Mouse (Mus musculus): ENCODE results near the gene Zeb2. TPM values are rescaled to one million over a fixed set of nuclear protein-coding genes. Genes with fewer than 3 reads are reported as not detected.

The Zeb2 gene
- polyA plus RNA-seq, 1 experiment: 53.0 TPM

DNA sequence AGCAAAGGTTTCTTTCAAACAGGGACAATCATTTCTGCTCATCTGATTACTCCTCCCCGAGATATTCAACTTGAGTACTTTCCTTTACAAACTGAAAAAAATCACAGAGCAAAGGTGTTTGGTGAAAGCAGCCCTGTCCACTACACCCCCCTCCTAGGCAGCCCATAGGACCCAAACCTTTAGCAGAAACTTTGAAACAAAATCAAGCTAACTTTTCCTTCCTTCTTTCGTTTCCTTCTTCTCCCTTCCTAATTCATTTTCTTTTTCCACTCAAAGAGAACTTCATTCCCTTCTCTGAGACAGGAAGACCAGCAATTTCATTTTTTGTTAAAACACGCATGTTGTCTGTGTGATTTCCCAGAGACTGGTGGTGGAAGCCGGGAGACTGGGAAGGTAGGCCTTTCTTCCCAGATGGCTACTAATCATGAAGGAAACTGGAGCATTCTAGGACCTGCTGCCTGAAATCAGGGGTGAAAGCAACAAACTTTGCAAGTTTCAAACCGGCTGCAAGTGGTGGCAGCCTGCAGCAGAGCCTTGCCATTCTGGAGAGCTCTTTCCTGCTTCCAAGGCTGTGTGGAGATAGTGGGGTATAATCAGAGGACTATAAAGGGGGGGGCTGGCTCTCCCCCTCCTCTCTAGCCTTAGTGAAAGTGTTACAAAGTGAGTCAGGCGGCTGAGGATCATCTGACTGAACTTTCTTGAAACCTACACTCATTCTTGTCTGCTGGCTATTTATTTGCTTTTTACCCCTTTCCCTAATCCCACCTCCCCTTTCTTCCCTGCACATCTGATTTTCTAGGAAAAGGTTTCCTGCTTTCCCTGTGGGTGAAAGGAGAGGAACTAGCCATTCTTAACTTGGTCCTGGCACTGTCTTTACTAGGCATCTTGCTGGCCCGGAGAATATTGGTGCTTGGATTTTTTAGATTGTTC is 11.0 kb downstream of the Zeb2 start:
- peak overlapping the region; percentile 84 for H3K27ac ChIP-seq (replicated peaks; ENCODE audit: low read depth, low read length)
- peak overlapping the region; percentile 27 for H3K4me3 ChIP-seq (ENCODE audit: insufficient read depth, low read depth, low read length)
- H3K4me1 ChIP-seq (ENCODE audit: control insufficient read depth, insufficient read depth, insufficient read length, low read length): no peaks in the 10 kb centered on the region; the same call in 1 of the 2 replicates

DNA sequence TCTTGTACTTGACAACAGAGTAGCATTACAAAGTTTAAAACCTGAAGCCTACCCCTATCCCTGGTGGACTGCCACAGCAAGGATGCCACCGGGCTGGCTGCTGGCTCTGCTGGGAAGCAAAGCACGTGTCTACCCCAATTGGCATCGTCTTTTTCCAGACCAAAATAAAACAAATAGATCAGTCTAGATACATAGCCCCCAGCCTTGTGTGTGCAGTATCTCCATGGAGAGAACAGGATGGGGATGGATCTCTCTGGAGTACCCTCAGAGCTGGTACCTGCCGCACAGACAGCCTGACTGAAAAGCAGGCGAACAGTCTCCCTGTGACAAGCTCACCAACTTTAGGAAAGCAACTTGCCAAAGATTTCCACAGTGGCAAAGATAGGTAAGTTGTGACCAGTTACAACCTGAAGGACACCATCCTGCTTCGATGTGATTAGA is 11.9 kb downstream of the Zeb2 start:
- Histone ChIP-seq H3K4me3 (ENCODE audit: insufficient read depth, low read depth, low read length) (peak overlapping the region; percentile 25; the same call in 1 of the 2 replicates), H3K4me1 (ENCODE audit: control insufficient read depth, insufficient read depth, insufficient read length, low read length) (peaks cover 7% of the 10 kb centered on the region), H3K27ac (replicated peaks; ENCODE audit: low read depth, low read length) (peak overlapping the region; percentile 53)

DNA sequence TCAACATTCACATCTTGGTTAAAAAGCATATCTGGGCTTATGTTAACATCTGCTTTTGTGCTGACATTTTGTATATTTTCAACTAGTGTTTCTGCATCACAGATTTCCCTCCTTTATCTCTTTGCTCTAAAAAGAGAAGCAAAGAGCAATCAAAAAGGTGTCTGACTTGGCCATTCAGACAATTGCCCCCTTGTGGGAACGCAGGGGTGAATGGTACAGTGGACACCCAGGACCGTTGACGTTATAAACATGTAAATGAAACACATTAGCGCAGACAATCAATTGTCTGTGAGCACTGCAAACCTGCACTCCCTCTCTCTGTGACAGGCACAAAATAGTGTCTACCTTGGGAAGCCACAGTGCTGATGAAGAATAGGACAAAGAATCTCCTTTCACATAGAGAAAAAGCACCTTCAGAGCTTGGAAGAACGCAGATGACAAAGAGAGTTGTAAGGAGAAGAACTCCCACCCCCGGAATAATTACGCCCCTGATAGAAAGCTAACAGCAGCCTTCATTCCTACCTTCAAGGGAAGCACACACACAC is 12.6 kb downstream of the Zeb2 start:
- H3K4me3 ChIP-seq (ENCODE audit: insufficient read depth, low read depth, low read length): peak overlapping the region; percentile 7; the same call in 1 of the 2 replicates
- peaks cover 9% of the 10 kb centered on the region for H3K4me1 ChIP-seq (ENCODE audit: control insufficient read depth, insufficient read depth, insufficient read length, low read length)
- H3K27ac ChIP-seq (replicated peaks; ENCODE audit: low read depth, low read length): peak overlapping the region; percentile 73

DNA sequence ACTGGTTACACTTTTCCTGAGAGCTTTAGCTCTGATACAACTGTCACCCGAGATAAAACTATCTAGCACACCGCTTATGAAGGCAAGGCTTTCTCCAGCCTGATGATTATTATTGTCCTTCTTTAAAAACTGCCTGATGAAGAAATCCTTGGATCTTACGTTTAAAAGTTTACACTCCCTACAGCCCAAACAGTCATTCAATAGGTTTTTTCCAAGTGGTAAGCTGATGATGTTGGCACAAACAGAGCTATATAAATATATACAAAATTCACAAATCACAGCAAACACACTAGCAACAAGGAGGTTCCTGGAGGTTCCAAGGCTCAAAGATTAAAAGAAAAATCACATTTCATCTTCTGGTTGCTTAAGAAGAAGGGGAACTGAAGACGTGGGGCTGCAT is 13.1 kb downstream of the Zeb2 start:
- Histone ChIP-seq H3K27ac (replicated peaks; ENCODE audit: low read depth, low read length) (no peak overlapping the region), H3K4me1 (ENCODE audit: control insufficient read depth, insufficient read depth, insufficient read length, low read length) (peaks cover 9% of the 10 kb centered on the region), H3K4me3 (ENCODE audit: insufficient read depth, low read depth, low read length) (no peak overlapping the region)

DNA sequence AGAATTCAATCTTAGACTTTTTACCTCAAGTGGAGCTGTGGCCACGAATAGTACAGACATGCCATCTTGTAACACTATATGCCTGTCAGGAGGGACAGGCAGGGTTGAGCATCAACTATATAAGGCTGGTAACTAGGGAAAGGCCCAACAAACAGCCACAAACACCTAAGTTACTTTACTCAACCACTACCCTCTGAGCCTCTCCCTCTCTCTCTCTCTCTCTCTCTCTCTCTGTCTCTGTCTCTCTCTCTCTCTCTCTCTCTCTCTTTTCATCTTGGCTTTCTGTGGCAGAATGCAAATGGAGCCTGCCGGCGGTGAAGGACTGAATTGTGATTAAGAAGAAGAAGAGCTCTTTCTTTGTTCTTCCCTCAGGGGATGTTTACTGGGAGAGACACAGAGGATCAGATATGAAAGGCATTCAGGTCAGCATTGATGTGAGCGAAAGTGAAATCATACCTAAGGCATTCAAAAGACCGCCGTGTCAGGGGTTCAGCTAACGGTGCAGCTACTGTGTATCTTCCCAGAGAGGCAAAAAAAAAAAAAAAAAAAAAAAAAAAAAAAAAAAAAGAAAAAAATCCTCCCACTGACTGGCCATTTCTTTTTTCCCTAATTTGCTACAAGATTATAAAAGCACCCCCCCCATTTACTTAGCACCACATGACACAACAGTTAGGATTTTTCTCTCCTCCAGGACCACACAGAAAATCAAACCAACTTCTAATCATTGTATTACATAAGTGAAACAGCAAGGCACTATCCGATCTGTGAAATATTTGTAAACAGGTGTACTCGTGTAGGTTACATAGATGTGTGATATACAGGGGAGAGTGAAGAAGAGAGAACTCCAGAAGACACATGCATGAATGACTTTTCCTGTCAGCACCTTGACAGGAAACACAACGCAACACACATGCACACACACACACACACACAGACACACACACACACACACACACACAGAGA is 13.9 kb downstream of the Zeb2 start:
- H3K27ac ChIP-seq (replicated peaks; ENCODE audit: low read depth, low read length): peak overlapping the region; percentile 24; the same call in 1 of the 2 replicates
- H3K4me1 ChIP-seq (ENCODE audit: control insufficient read depth, insufficient read depth, insufficient read length, low read length): peaks cover 9% of the 10 kb centered on the region
- H3K4me3 ChIP-seq (ENCODE audit: insufficient read depth, low read depth, low read length): no peak overlapping the region

DNA sequence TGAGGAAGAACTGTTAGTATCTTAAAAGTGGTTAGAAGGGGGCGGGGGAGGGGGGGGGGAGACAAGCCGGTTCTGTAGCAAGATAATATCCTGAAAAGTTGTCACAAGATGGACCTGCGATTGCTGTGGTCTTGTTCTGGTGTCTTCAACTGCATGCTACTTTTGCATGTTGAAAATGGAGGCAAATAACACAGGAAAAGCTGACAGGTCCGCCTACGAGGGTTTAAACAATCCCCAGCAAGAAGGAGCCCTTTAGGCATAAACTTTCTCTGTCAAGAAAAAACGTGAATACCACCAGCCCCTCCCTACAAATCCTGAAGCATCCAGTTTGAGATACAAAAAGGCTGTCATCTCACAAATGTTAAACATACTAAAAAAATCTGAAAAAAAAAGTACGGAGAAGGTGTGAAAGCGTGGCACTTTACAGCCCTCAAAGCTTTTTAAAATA is 15.0 kb downstream of the Zeb2 start:
- H3K4me3 ChIP-seq (ENCODE audit: insufficient read depth, low read depth, low read length): no peak overlapping the region
- H3K27ac ChIP-seq (replicated peaks; ENCODE audit: low read depth, low read length): no peak overlapping the region
- peaks cover 9% of the 10 kb centered on the region for H3K4me1 ChIP-seq (ENCODE audit: control insufficient read depth, insufficient read depth, insufficient read length, low read length)

DNA sequence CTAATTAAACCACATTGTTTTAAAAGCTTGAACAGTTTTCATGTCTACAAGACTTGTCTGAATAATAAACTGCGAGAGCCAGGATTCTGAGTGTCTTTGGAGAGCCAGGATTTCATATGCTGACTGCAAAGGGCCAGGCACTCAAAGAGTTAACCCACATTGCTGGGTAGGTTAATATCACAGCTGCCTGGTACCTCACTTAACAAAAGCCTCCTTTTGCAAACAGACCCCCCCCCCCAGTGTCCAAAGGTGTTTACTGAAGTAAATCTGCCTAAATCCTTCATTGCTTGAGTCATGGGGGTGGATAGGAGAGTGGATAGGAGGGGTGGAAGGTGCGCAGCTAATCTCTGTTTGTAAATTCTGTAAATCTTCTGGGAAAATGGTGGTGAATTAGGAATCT is 15.6 kb downstream of the Zeb2 start:
- H3K27ac ChIP-seq (replicated peaks; ENCODE audit: low read depth, low read length): peak overlapping the region; percentile 49
- H3K4me1 ChIP-seq (ENCODE audit: control insufficient read depth, insufficient read depth, insufficient read length, low read length): peaks cover 9% of the 10 kb centered on the region
- no peak overlapping the region for H3K4me3 ChIP-seq (ENCODE audit: insufficient read depth, low read depth, low read length)

DNA sequence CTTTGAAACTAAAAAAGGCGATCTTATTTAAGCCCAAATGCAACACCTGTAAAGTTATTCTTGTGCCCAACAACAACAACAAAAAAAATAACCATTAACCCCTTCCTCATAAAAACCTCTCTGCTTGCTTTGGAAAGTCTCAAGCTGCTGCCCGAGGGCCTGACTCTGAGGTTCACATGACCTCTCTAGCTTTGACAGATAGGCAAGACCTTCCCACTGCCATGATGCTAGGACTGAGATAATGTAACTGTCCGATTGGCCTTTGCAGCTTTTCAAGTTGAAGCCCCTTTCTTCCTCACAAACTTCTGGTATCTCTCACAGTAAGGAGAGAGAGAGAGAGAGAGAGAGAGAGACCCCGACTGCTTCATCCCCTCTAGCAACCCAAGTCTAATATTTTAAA is 16.2 kb downstream of the Zeb2 start:
- Histone ChIP-seq H3K4me3 (ENCODE audit: insufficient read depth, low read depth, low read length) (no peak overlapping the region), H3K4me1 (ENCODE audit: control insufficient read depth, insufficient read depth, insufficient read length, low read length) (peaks cover 9% of the 10 kb centered on the region), H3K27ac (replicated peaks; ENCODE audit: low read depth, low read length) (peak overlapping the region; percentile 54)

DNA sequence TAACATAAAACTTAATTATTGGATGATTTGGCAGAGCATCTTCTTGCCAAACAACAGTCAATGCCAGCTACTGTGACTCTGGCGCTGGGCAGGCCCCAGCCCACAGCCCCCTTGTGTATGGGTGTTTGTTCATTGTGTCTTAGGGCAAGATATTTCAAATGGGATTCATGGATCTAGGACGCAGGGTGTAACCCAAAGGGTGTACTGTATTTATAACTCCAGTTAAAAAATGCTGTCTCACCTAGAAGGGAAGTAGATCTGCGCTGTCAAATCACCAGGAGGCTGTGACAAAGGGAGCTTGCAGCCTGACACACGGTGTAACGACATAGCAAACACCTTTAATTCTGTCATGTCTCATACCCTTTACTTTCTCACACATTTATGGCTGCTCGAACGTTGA is 16.6 kb downstream of the Zeb2 start:
- Histone ChIP-seq H3K27ac (replicated peaks; ENCODE audit: low read depth, low read length) (peak overlapping the region; percentile 54), H3K4me3 (ENCODE audit: insufficient read depth, low read depth, low read length) (no peak overlapping the region)

DNA sequence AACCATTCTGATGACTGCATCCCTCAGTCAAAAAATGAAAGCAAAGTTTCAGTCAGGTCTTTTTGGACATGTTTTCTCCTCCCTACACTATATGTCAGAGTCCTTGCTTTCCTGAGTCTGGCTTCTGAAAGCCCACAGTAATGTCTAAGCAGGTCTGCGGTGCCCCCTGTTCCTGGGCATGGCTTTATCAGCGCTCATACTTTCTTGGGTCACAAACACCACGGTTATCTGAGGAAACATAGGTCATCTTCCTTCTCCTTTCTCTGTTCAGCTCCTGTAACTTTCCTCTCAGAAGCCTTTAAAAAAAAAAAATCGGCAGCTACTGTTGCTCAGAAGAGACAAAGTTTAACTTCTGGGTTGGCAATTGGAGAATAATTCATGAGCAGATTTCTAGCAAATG is 17.2 kb downstream of the Zeb2 start:
- Histone ChIP-seq H3K4me1 (ENCODE audit: control insufficient read depth, insufficient read depth, insufficient read length, low read length) (peaks cover 9% of the 10 kb centered on the region), H3K27ac (replicated peaks; ENCODE audit: low read depth, low read length) (0 out of 2 replicates have a peak overlapping the region, but pooled peaks have one; percentile 44), H3K4me3 (ENCODE audit: insufficient read depth, low read depth, low read length) (no peak overlapping the region)

More for the DNA sequence above, 16.6 kb downstream of the Zeb2 start:
- H3K4me1 ChIP-seq (ENCODE audit: control insufficient read depth, insufficient read depth, insufficient read length, low read length): peaks cover 9% of the 10 kb centered on the region

DNA sequence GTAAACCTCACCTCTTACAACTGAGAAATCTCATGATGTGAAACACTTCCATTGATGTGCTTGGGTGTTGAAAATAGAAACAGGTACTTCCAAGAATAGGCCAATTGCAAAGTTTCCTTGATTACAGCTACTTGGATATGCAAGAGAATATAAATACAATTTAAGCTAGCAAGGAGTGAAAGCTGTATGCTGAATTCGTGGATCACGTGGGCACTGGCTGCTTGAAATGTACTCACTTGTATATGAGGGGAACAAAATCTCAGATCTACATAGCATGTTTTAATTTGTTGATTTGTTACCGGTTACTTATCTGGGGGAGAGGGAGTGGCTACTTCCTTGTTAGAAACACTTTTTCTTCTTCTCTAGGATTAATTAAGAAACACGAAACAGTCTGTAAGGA is 18.1 kb downstream of the Zeb2 start:
- no peak overlapping the region for H3K27ac ChIP-seq (replicated peaks; ENCODE audit: low read depth, low read length)
- H3K4me1 ChIP-seq (ENCODE audit: control insufficient read depth, insufficient read depth, insufficient read length, low read length): peaks cover 9% of the 10 kb centered on the region
- H3K4me3 ChIP-seq (ENCODE audit: insufficient read depth, low read depth, low read length): no peak overlapping the region

DNA sequence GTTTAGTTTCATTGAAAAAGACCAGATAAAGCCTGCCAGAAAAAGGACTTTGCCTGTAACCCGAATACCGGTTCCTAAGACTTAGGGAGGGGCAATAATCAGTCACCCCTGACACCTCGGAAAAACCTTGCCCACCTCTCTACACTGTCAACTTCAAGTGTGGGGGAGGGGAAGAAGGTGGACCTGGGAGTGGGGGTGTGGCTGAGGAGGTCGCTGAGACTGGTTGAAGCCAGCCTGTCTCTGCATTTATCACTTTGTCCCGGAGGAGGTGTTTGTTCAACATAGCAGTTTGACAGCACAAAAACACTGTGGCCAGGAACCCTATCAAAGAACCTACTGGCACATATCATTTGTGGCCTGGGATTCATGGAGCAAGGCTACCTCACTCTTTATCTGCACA is 19.2 kb downstream of the Zeb2 start:
- peaks cover 9% of the 10 kb centered on the region for H3K4me1 ChIP-seq (ENCODE audit: control insufficient read depth, insufficient read depth, insufficient read length, low read length)
- H3K27ac ChIP-seq (replicated peaks; ENCODE audit: low read depth, low read length): peak overlapping the region; percentile 44; the same call in 1 of the 2 replicates
- no peak overlapping the region for H3K4me3 ChIP-seq (ENCODE audit: insufficient read depth, low read depth, low read length)

DNA sequence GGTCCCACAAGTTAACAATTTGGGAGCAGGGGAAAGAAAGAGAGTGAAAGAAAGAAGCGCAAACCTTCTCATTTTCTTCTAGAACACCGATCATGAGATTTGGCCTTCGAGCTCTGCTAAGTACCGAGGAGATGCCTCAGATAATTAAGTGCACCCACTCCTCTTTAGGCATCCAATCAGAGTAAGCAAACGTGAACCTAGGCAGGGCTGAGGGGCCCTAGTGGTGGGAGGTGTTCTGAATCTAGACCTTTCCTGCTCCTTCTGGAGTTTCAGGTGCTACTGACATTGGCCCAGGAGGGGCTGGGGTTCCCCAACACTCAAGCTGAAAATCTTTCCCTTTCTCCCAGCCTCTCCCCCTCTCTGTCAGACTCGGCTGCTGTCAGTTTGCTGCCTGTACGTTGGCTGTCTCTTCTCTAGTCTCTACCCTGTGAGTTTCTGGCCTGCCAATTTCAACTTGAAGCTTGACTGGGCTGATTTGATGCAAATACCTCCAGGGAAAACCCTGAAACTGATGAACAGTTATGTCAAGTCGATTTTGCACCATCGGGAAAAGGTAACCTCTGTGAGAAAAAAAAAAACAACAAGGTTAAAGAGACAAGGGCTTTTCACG is 20.5 kb downstream of the Zeb2 start:
- H3K4me1 ChIP-seq (ENCODE audit: control insufficient read depth, insufficient read depth, insufficient read length, low read length): peaks cover 9% of the 10 kb centered on the region
- 0 out of 2 replicates have a peak overlapping the region, but pooled peaks have one; percentile 11 for H3K27ac ChIP-seq (replicated peaks; ENCODE audit: low read depth, low read length)
- H3K4me3 ChIP-seq (ENCODE audit: insufficient read depth, low read depth, low read length): no peak overlapping the region

DNA sequence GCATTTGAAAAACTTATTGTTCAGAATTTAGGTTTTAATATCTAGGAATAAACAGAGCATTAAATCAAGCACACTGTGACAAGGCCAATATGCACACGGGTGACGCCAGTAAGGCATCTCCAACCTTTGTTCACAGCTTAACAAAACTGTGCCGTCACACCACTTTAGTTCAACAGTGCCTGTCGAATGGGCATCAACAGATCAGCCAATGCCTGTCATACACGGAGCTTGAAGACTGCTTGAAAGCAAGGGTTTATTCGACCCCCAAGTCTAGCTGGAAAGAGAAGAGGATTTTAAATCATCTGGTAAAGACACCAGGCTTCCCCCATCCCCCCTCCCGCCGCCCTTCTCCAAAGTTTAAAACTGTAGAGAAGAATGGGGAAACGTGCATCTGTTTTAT is 21.4 kb downstream of the Zeb2 start:
- H3K4me1 ChIP-seq (ENCODE audit: control insufficient read depth, insufficient read depth, insufficient read length, low read length): peaks cover 6% of the 10 kb centered on the region; the same call in 1 of the 2 replicates
- no peak overlapping the region for H3K4me3 ChIP-seq (ENCODE audit: insufficient read depth, low read depth, low read length)
- H3K27ac ChIP-seq (replicated peaks; ENCODE audit: low read depth, low read length): no peak overlapping the region

Data from brown adipose tissue, adult 24 weeks (tissue).